Mouse (Mus musculus) small intestine, adult 2 months (tissue): ENCODE measurements around the gene Pdcd10. TPM values are rescaled to one million over a fixed set of nuclear protein-coding genes. Genes with fewer than 3 reads are reported as not detected.

Experiments used
- H3K27ac ChIP-seq: fragments of 200-500 bp; 2 replicates; pipeline ENCODE4 v1.5.1; 2012; ENCODE audit warnings: low read depth, low read length, control low read depth, inconsistent platforms; ENCODE audit not compliant: insufficient read depth
- H3K27me3 ChIP-seq: fragments of 200-500 bp; 2 replicates; pipeline ENCODE4 v1.6.1; 2012; ENCODE audit warnings: mild to moderate bottlenecking, moderate library complexity, low read length, inconsistent platforms; ENCODE audit not compliant: control insufficient read depth, insufficient read depth
- H3K36me3 ChIP-seq: fragments of 200-500 bp; 2 replicates; pipeline ENCODE4 v1.6.1; 2012; ENCODE audit warnings: mild to moderate bottlenecking, low read length, control low read depth, inconsistent platforms; ENCODE audit not compliant: control insufficient read depth, insufficient read depth
- H3K4me1 ChIP-seq: fragments of 200-500 bp; 2 replicates; pipeline ENCODE4 v1.6.1; 2012; ENCODE audit warnings: low read length, inconsistent platforms, mixed read lengths; ENCODE audit not compliant: control insufficient read depth, insufficient read depth, insufficient read length
- H3K4me3 ChIP-seq: fragments of 200-500 bp; 2 replicates; pipeline ENCODE4 v1.5.1; 2012; ENCODE audit warnings: low read depth, mild to moderate bottlenecking, control low read depth, inconsistent platforms, low read length, moderate library complexity
- CTCF ChIP-seq: fragments of 200-500 bp; IDR thresholded peaks from 2 replicates; pipeline ENCODE4 v1.5.1; 2012; ENCODE audit warnings: low read depth, mild to moderate bottlenecking, control low read depth, inconsistent platforms, low read length, moderate library complexity, mixed read lengths; ENCODE audit not compliant: insufficient replicate concordance, insufficient read length; ENCODE audit errors: extremely low read depth
- POLR2A ChIP-seq: fragments of 200-500 bp; IDR thresholded peaks from 2 replicates; pipeline ENCODE4 v1.6.1; 2012; ENCODE audit warnings: low read depth, mild to moderate bottlenecking, control low read depth, inconsistent platforms, low read length, moderate library complexity
- WGBS: fragments of 180-500 bp; shearing (Covaris S2); methylation state at CpG from one replicate; pipeline ENCODE4 v1.1.7; 2018; 5-methylcytosine and 5-hydroxymethylcytosine counted together
- polyA plus RNA-seq: library from polyadenylated mRNA; depleted of rRNA; stranded (reverse); fragments of >200 nt; gene quantifications from 2 replicates; pipeline ENCODE4 v1.2.3, GENCODE M21; 2012; rRNA removed

Pdcd10 gene
- polyA plus RNA-seq, 1 experiment: 0.47 TPM

GRCm38 (mm10) chr3:75474657-75475056 is 82.0 kb downstream of the Pdcd10 start:
- Histone ChIP-seq H3K4me1 (peaks cover 2% of the 10 kb centered on the region; the same call in 1 of the 2 replicates), H3K27me3 (no peaks in the 10 kb centered on the region), H3K27ac (no peak overlapping the region), H3K36me3 (no peaks in the 10 kb centered on the region), H3K4me3 (no peak overlapping the region)
- WGBS: 52% methylated on average over 7 of the region's 7 CpGs
- TF ChIP-seq CTCF (no peak), POLR2A (no peak)

DNA sequence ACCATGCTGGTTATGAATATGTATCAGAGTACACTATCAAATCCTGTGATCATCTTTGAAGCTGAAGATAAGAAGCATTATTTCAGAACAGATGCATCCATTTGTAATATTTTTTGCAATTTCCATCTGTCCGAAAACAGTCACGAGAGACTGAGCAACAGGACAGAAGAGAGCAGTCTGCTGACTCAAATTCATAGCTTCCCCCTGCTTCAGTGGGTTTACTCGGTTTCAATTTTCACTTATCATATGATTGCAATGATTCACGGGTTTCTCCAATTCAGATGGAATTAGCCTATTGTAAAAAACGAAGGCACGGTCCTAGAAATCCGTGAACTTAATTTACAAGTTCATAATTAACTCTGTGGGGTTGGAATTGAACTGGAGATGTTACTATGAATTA is 88.5 kb downstream of the Pdcd10 start:
- no peaks in the 10 kb centered on the region for H3K27me3 ChIP-seq
- no peaks in the 10 kb centered on the region for H3K36me3 ChIP-seq
- no peak overlapping the region for H3K4me3 ChIP-seq
- WGBS: 75% methylated on average over 7 of the region's 7 CpGs
- H3K27ac ChIP-seq: no peak overlapping the region
- no peaks in the 10 kb centered on the region for H3K4me1 ChIP-seq
- TF ChIP-seq POLR2A: no peak

Other genes starting within 250 kb of the Pdcd10 start
- not detected in 2 replicates for gene Wdr49, start 74.7 kb downstream of the Pdcd10 start, polyA plus RNA-seq
- gene Serpini1, start 691 bp upstream of the Pdcd10 start, polyA plus RNA-seq: 0.41 and 2.0 TPM in 2 replicates
- not detected in 2 replicates for gene Gm29133, start 191.3 kb upstream of the Pdcd10 start, polyA plus RNA-seq